ENCODE assay signal across 7 mouse cellular contexts in the genomic region with DNA sequence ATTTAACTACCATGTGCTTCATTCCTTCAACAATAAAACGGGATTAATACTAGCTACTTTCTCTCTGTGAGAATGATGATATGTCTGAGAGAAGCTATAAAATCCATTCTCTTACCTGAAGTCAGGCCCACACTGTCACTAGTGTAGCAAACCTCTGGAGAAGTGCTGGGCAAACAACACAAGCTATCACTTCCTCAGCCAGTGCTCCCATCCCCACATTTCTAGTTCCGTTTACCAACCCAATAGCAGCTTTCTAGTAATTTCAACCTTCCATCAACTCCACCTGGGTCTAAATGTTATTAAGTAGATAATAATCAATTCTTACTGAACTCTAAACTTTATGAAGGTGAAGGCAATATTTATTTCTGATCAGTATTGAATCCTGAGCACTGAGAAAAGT. TPM values are rescaled to one million over a fixed set of nuclear protein-coding genes. Genes with fewer than 3 reads are reported as not detected.
DNase-seq lines count a peak whose midpoint lies in the region; ATAC-seq and TF ChIP-seq lines count a peak whose summit lies in the region.

No protein-coding gene starts in this region.

- H3K27ac ChIP-seq in liver, embryonic 11.5 days (ENCODE audit: low read depth, low read length): no peak overlapping the region
- no peak overlapping the region for H3K27ac ChIP-seq in forebrain, embryonic 13.5 days
- H3K27ac ChIP-seq in limb, embryonic 14.5 days (replicated peaks; ENCODE audit: low read depth, low read length): no peak overlapping the region
- H3K27ac ChIP-seq in stomach, embryonic 14.5 days (ENCODE audit: low read length): no peak overlapping the region

- H3K4me1 ChIP-seq in liver, embryonic 11.5 days (replicated peaks; ENCODE audit: control insufficient read depth, insufficient read depth, low read length): peaks cover 23% of the 10 kb centered on the region
- peaks cover 47% of the 10 kb centered on the region for H3K4me1 ChIP-seq in forebrain, embryonic 13.5 days
- H3K4me1 ChIP-seq in limb, embryonic 14.5 days (ENCODE audit: control insufficient read depth, insufficient read depth, low read length): peaks cover 34% of the 10 kb centered on the region
- H3K4me1 ChIP-seq in stomach, embryonic 14.5 days (ENCODE audit: control insufficient read depth, insufficient read depth, low read length): peaks cover 26% of the 10 kb centered on the region; the same call in 1 of the 2 replicates

- ATAC-seq in liver, embryonic 11.5 days (replicated peaks; ENCODE audit: low FRiP score): no peak
- ATAC-seq in forebrain, embryonic 13.5 days: no peak
- ATAC-seq in limb, embryonic 14.5 days (ENCODE audit: low FRiP score, low read depth): no peak
- ATAC-seq in stomach, embryonic 14.5 days (ENCODE audit: insufficient number of reproducible peaks, insufficient read depth, low FRiP score, low read depth): no peak

- peak overlapping the region; percentile 97 for H3K4me2 ChIP-seq in liver, embryonic 11.5 days
- peak overlapping the region; percentile 91 for H3K4me2 ChIP-seq in forebrain, embryonic 13.5 days
- H3K4me2 ChIP-seq in limb, embryonic 14.5 days (replicated peaks; ENCODE audit: low read depth, low read length, severe bottlenecking): peak overlapping the region; percentile 97
- H3K4me2 ChIP-seq in stomach, embryonic 14.5 days (replicated peaks; ENCODE audit: low read depth, low read length): peak overlapping the region; percentile 99

- peak overlapping the region; percentile 46 for H3K9ac ChIP-seq in liver, embryonic 11.5 days (ENCODE audit: low read depth, low read length)
- peak overlapping the region; percentile 94 for H3K9ac ChIP-seq in forebrain, embryonic 13.5 days
- 0 out of 2 replicates have a peak overlapping the region, but pooled peaks have one; percentile 84 for H3K9ac ChIP-seq in limb, embryonic 14.5 days (ENCODE audit: low read depth, low read length, severe bottlenecking)
- H3K9ac ChIP-seq in stomach, embryonic 14.5 days (replicated peaks; ENCODE audit: low read depth, low read length): no peak overlapping the region

- no peaks in the 10 kb centered on the region for H3K9me3 ChIP-seq in liver, embryonic 11.5 days (ENCODE audit: control insufficient read depth, low read length)
- H3K9me3 ChIP-seq in forebrain, embryonic 13.5 days (replicated peaks): no peaks in the 10 kb centered on the region
- H3K9me3 ChIP-seq in limb, embryonic 14.5 days (ENCODE audit: control insufficient read depth, low read length): no peaks in the 10 kb centered on the region
- H3K9me3 ChIP-seq in stomach, embryonic 14.5 days (ENCODE audit: control insufficient read depth, low read depth, low read length): no peaks in the 10 kb centered on the region

- peak overlapping the region; percentile 94 for H3K4me3 ChIP-seq in liver, embryonic 11.5 days (ENCODE audit: low read depth, low read length)
- peak overlapping the region; percentile 92 for H3K4me3 ChIP-seq in forebrain, embryonic 13.5 days
- H3K4me3 ChIP-seq in limb, embryonic 14.5 days (replicated peaks; ENCODE audit: low read length): peak overlapping the region; percentile 91
- H3K4me3 ChIP-seq in stomach, embryonic 14.5 days (ENCODE audit: low read depth, low read length): peak overlapping the region; percentile 94

- TF ChIP-seq POLR2A in limb, embryonic 14.5 days (IDR thresholded peaks at IDR 0.05; ENCODE audit: borderline replicate concordance, extremely low read depth, insufficient read depth, insufficient read length): no peak

- DNase-seq in liver, embryonic 11.5 days (ENCODE audit: low spot score): no peak
- DNase-seq in liver: no peak
- DNase-seq in limb, embryonic 14.5 days (ENCODE audit: low spot score): no peak
- no peak for DNase-seq in right cerebral cortex, postnatal 10 days (ENCODE audit: low spot score in 2 of 2)
- no peak for DNase-seq in frontal cortex, adult 2 months (ENCODE audit: extremely low spot score in 1 of 2, low spot score in 1 of 2)

- H3K36me3 ChIP-seq in liver, embryonic 11.5 days (ENCODE audit: control insufficient read depth, insufficient read depth, low read length): 0 out of 2 replicates have a peak, but pooled peaks cover 2% of the 10 kb centered on the region
- no peaks in the 10 kb centered on the region for H3K36me3 ChIP-seq in forebrain, embryonic 13.5 days (ENCODE audit: poor library complexity, severe bottlenecking)
- no peaks in the 10 kb centered on the region for H3K36me3 ChIP-seq in limb, embryonic 14.5 days (ENCODE audit: control insufficient read depth, insufficient read depth, low read length)
- H3K36me3 ChIP-seq in stomach, embryonic 14.5 days (ENCODE audit: control insufficient read depth, insufficient read depth, low read length): no peaks in the 10 kb centered on the region

- no peaks in the 10 kb centered on the region for H3K27me3 ChIP-seq in liver, embryonic 11.5 days (replicated peaks; ENCODE audit: control insufficient read depth, insufficient read depth, low read length)
- 0 out of 2 replicates have a peak, but pooled peaks cover 1% of the 10 kb centered on the region for H3K27me3 ChIP-seq in forebrain, embryonic 13.5 days
- no peaks in the 10 kb centered on the region for H3K27me3 ChIP-seq in limb, embryonic 14.5 days (ENCODE audit: control insufficient read depth, insufficient read depth, low read length)
- H3K27me3 ChIP-seq in stomach, embryonic 14.5 days (ENCODE audit: control insufficient read depth, insufficient read depth, low read length): no peaks in the 10 kb centered on the region

- 39% methylated on average over 2 of the region's 2 CpGs for WGBS in liver, embryonic 11.5 days
- WGBS in forebrain, embryonic 13.5 days: 23% methylated on average over 2 of the region's 2 CpGs
- WGBS in limb, embryonic 14.5 days: 33% methylated on average over 2 of the region's 2 CpGs
- 26% methylated on average over 2 of the region's 2 CpGs for WGBS in stomach, embryonic 14.5 days

RNA-seq across cellular contexts. Expression of gene Pdzd8, which starts 2.6 kb away (rescaled TPM):
- 12.7 and 14.1 TPM in 2 replicates for polyA plus RNA-seq in liver, embryonic 11.5 days (2014; fragmentation: Nextera tagmentation; extraction: Ambion mirVana)
- 8.4 and 9.4 TPM in 2 replicates for polyA plus RNA-seq in forebrain, embryonic 13.5 days (2015; fragmentation: Nextera tagmentation; extraction: Ambion mirVana)
- polyA plus RNA-seq in limb, embryonic 14.5 days (2012; rRNA removed): 11.9 and 13.2 TPM in 2 replicates
- polyA plus RNA-seq in limb, embryonic 14.5 days (2014; fragmentation: Nextera tagmentation; extraction: Ambion mirVana): 15.3 and 19.1 TPM in 2 replicates
- 16.7 and 20.3 TPM in 2 replicates for polyA plus RNA-seq in stomach, embryonic 14.5 days (2014; fragmentation: Nextera tagmentation; extraction: Ambion mirVana)
- 18.8 and 20.5 TPM in 2 replicates for polyA plus RNA-seq in frontal cortex, adult 2 months (2012; rRNA removed)

RNA-seq across cellular contexts. Expression of gene Rps12-ps3, which starts 20.9 kb away (rescaled TPM):
- polyA plus RNA-seq in liver, embryonic 11.5 days (2014; fragmentation: Nextera tagmentation; extraction: Ambion mirVana): 63.6 and 85.2 TPM in 2 replicates
- polyA plus RNA-seq in forebrain, embryonic 13.5 days (2015; fragmentation: Nextera tagmentation; extraction: Ambion mirVana): 5.0 and 7.9 TPM in 2 replicates
- polyA plus RNA-seq in limb, embryonic 14.5 days (2012; rRNA removed): 222 and 266 TPM in 2 replicates
- polyA plus RNA-seq in limb, embryonic 14.5 days (2014; fragmentation: Nextera tagmentation; extraction: Ambion mirVana): 17.6 and 54.2 TPM in 2 replicates
- polyA plus RNA-seq in stomach, embryonic 14.5 days (2014; fragmentation: Nextera tagmentation; extraction: Ambion mirVana): 30.0 and 53.3 TPM in 2 replicates
- 53.7 and 89.2 TPM in 2 replicates for polyA plus RNA-seq in frontal cortex, adult 2 months (2012; rRNA removed)
